Mouse (Mus musculus): ENCODE measurements around the gene Aim2. TPM values are rescaled to one million over a fixed set of nuclear protein-coding genes. Genes with fewer than 3 reads are reported as not detected.
"Not testable (repeated sequence)": the region's sequence is repeated elsewhere in the genome, so short reads cannot be mapped to it uniquely, and the experiment has no call there.

The Aim2 gene
- polyA plus RNA-seq, 1 experiment from 2014 or later: 3.9 TPM

- not testable (repeated sequence) for H3K27ac ChIP-seq (ENCODE audit: low read depth); H3K4me1 ChIP-seq (replicated peaks; ENCODE audit: control insufficient read depth, insufficient read depth, low read length); ATAC-seq (replicated peaks; ENCODE audit: low FRiP score, low TSS enrichment, low read depth); H3K4me2 ChIP-seq (ENCODE audit: low read length); H3K9ac ChIP-seq (ENCODE audit: low read length); H3K4me3 ChIP-seq (ENCODE audit: low read depth, low read length); DNase-seq (ENCODE audit: low spot score); H3K9me3 ChIP-seq (ENCODE audit: control insufficient read depth, low read length); H3K27me3 ChIP-seq (replicated peaks; ENCODE audit: control insufficient read depth, insufficient read depth, low read length); H3K36me3 ChIP-seq (ENCODE audit: control insufficient read depth, insufficient read depth, low read length)
- WGBS: 63% methylated on average over 3 of the region's 3 CpGs
Observed at GRCm38 (mm10) chr1:173490812-173491480, 140.3 kb downstream of the Aim2 start, which contains the start of gene Ifi206. Ifi206 (minus strand) TSS chr1:173491041.

- H3K4me2 ChIP-seq (ENCODE audit: low read length): not testable (repeated sequence)
Observed at GRCm38 (mm10) chr1:173491483-173491882, 140.8 kb downstream of the Aim2 start.

GRCm38 (mm10) chr1:173510595-173510994 is 159.9 kb downstream of the Aim2 start:
- H3K4me1 ChIP-seq (replicated peaks; ENCODE audit: control insufficient read depth, insufficient read depth, low read length); H3K4me2 ChIP-seq (ENCODE audit: low read length); ATAC-seq (replicated peaks; ENCODE audit: low FRiP score, low TSS enrichment, low read depth); H3K9me3 ChIP-seq (ENCODE audit: control insufficient read depth, low read length); H3K27me3 ChIP-seq (replicated peaks; ENCODE audit: control insufficient read depth, insufficient read depth, low read length); H3K4me3 ChIP-seq (ENCODE audit: low read depth, low read length); H3K9ac ChIP-seq (ENCODE audit: low read length); H3K27ac ChIP-seq (ENCODE audit: low read depth); DNase-seq (ENCODE audit: low spot score); H3K36me3 ChIP-seq (ENCODE audit: control insufficient read depth, insufficient read depth, low read length): not testable (repeated sequence)
- 94% methylated on average over 2 of the region's 2 CpGs for WGBS

More at GRCm38 (mm10) chr1:173491483-173491882, 140.8 kb downstream of the Aim2 start:
- not testable (repeated sequence) for H3K4me1 ChIP-seq (replicated peaks; ENCODE audit: control insufficient read depth, insufficient read depth, low read length); DNase-seq (ENCODE audit: low spot score); H3K27ac ChIP-seq (ENCODE audit: low read depth); H3K4me3 ChIP-seq (ENCODE audit: low read depth, low read length); H3K9me3 ChIP-seq (ENCODE audit: control insufficient read depth, low read length); ATAC-seq (replicated peaks; ENCODE audit: low FRiP score, low TSS enrichment, low read depth); H3K36me3 ChIP-seq (ENCODE audit: control insufficient read depth, insufficient read depth, low read length); H3K27me3 ChIP-seq (replicated peaks; ENCODE audit: control insufficient read depth, insufficient read depth, low read length); H3K9ac ChIP-seq (ENCODE audit: low read length)

Other genes with a start within 250 kb of the Aim2 start
- not detected in 2 replicates for gene Olfr1408, start 213.5 kb upstream of the Aim2 start, polyA plus RNA-seq (2014; fragmentation: Nextera tagmentation; extraction: Ambion mirVana)
- gene Olfr1406, start 160.2 kb upstream of the Aim2 start, polyA plus RNA-seq (2014; fragmentation: Nextera tagmentation; extraction: Ambion mirVana): not detected in 2 replicates
- not detected in 2 replicates for gene Olfr218, start 153.1 kb upstream of the Aim2 start, polyA plus RNA-seq (2014; fragmentation: Nextera tagmentation; extraction: Ambion mirVana)
- not detected in 2 replicates for gene Olfr1404, start 138.5 kb upstream of the Aim2 start, polyA plus RNA-seq (2014; fragmentation: Nextera tagmentation; extraction: Ambion mirVana)
- gene Fcer1a, start 123.7 kb upstream of the Aim2 start, polyA plus RNA-seq (2014; fragmentation: Nextera tagmentation; extraction: Ambion mirVana): not detected in 2 replicates
- gene Olfr418, start 84.9 kb upstream of the Aim2 start, polyA plus RNA-seq (2014; fragmentation: Nextera tagmentation; extraction: Ambion mirVana): not detected in 2 replicates
- not detected in 2 replicates for gene Mptx2, start 73.1 kb upstream of the Aim2 start, polyA plus RNA-seq (2014; fragmentation: Nextera tagmentation; extraction: Ambion mirVana)
- gene Ackr1, start 17.1 kb upstream of the Aim2 start, polyA plus RNA-seq (2014; fragmentation: Nextera tagmentation; extraction: Ambion mirVana): 1.1 and 1.2 TPM in 2 replicates
- 7.6 and 7.7 TPM in 2 replicates for gene Cadm3, start 16.8 kb downstream of the Aim2 start, polyA plus RNA-seq (2014; fragmentation: Nextera tagmentation; extraction: Ambion mirVana)
- 0.18 and 0.34 TPM in 2 replicates for gene Ifi206, start 140.2 kb downstream of the Aim2 start, polyA plus RNA-seq (2014; fragmentation: Nextera tagmentation; extraction: Ambion mirVana)
- not detected in 2 replicates for gene Ifi214, start 185.1 kb downstream of the Aim2 start, polyA plus RNA-seq (2014; fragmentation: Nextera tagmentation; extraction: Ambion mirVana)
- 0.09 TPM in 1 of 2 replicates, not detected in the other for gene Ifi213, start 248.4 kb downstream of the Aim2 start, polyA plus RNA-seq (2014; fragmentation: Nextera tagmentation; extraction: Ambion mirVana)